Mouse (Mus musculus) megakaryocyte progenitor cell, adult 5-6 weeks (primary cell): ENCODE data around the gene Phc1. TPM values are rescaled to one million over a fixed set of nuclear protein-coding genes. Genes with fewer than 3 reads are reported as not detected.

Source experiments
- ATAC-seq: replicated peaks from 2 replicates; pipeline ENCODE4 v1.8.0; 2016; ENCODE audit warnings: mild to moderate bottlenecking, moderate TSS enrichment, inconsistent platforms; ENCODE audit not compliant: poor library complexity
- total RNA-seq, 2 experiments: library from RNA; stranded (forward) in 1 of 2; stranded (reverse) in 1 of 2; fragments of 157-497, 149-512 nt in 1 of 2; fragments of 200-1000 nt in 1 of 2; gene quantifications; 2 replicates each; pipeline versions ENCODE4 v1.2.3 to v1.2.4; 2015 to 2017

Phc1 gene
- total RNA-seq, 2 experiments from 2014 or later, result 9.4 to 9.6 TPM

DNA sequence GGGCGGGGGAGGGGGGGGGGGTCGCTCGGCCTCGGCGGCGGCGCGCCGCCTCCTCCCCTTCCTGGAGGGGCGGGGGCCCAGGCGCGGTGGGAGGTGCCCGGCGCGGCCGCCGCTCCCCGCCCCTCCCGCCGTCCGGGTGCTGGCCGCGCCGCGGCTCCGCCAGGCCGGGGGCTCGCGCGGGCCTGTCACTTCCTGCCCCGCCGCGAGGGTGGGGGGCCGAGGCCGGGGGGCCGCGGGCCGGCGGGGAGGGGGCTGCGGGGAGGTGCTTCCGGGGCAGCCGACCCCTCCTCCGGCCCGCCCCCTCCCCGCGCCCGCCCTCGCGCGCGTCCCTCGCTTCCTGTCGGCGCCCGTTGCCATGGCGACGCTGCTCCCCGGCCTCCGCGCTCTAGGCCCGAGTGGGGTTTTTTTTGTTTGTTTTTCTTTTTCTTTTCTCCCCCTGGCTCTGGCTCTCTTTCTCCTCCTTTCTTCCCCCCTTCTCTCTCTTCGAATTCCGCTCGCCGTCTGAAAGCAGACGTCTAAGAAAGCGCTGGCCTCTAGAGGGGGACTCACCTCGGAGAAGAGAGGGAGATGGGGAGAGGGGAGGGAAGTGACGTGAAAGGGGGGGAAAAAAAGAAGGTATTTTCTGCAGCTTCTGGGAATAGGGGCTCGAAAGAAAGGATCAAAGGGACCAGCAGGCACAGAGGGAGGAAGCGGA is 566 bp downstream of the Phc1 start:
- ATAC-seq, result peak; percentile 43

DNA sequence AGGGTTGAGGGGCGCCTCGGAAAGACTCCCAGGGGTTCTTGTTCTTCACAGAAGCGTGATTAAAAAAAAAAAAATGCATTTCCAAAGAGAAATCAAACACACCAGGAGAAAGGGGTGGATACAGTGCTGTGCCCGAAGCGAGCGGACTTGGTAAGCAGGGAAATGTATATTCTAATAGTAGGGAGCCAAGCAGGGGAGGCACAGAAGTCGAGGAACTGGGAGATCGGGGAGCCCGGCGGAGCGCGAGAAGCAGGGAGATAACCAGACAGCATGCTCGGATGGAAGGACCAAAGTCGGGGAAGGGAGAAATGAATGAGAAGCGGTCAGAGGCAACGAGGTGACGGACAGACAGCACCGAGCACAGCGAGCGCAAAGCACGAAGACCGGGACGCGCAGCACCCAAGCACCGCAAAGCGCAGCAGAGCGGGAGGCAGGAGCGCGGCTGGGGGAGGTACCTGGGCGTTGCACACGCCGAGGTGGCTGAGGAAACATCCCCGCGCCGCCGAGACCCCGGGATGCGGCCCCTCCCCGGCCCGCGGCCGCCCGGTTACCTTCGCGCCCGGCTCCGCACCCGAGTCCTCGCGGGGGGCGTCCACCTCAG is 1.2 kb downstream of the Phc1 start:
- ATAC-seq, result peak; percentile 70

DNA sequence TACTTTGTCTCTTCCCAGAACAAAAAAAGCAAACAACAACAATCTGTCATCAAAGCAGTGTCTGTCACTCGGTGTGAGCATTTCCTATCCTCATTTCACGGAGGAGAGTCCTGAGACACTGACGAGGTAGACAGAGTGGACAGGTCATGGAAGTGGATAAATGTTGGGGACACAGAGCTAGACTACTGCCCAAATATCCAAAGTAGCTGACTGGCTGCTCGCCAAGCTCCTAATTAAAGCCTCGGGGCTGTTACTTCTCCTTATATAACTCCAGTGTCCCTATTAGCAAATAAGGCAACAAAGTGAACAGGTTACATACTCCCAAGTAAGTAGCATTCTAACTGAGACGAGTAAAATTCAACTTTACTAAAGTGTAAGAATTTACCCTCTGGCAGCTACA is 2.8 kb downstream of the Phc1 start:
- no peak for ATAC-seq

DNA sequence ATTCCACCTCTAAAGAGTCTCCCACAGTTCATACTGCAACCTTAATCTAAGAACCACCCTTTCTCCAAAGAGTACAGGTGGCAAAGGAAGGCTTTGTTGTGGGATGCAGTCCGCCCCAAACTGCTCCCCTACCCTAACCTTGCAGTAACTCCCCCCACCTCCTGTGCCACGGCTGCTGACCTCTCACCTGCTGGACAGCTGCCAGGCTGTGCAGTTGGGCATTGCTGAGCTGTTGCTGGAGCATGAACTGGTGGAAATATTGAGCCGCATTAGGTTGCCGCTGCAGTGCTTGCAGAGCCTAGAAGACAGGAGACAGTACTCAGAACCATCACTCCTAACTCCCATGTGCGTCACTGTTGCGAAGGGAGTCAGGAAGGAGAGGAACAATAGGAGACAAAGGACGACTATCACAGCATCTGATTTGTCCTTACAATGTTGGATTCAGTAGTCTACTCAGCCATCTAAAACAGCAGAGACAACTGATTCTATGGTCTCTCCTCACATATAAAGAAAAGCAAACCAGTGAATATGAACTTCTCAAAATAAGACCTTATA is 5.5 kb downstream of the Phc1 start:
- no peak for ATAC-seq

DNA sequence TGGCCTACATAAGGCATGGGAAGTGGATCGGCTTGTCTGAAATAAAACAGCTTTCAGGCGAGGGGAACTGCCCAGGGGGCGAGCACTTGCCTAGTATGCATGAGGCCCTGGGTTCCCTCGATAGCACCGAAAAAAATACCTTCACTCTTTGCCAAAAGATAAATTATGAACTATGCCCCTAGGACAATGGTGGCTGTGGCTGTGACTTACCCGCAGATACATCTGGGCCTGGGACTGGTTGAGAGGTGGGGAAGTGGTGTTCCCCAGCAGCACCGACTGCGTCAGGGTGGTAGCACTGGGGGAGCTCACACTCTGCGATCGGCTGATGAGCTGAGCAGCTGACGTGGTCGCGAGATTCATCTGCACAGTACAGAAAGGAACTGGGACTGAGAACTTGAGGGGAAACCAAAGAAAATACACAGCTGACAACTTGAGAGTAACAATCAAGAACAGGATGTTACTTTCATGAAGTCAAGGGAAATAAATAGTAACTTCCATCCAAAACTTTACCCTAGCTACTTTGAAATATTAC is 7.2 kb downstream of the Phc1 start:
- ATAC-seq, result no peak

DNA sequence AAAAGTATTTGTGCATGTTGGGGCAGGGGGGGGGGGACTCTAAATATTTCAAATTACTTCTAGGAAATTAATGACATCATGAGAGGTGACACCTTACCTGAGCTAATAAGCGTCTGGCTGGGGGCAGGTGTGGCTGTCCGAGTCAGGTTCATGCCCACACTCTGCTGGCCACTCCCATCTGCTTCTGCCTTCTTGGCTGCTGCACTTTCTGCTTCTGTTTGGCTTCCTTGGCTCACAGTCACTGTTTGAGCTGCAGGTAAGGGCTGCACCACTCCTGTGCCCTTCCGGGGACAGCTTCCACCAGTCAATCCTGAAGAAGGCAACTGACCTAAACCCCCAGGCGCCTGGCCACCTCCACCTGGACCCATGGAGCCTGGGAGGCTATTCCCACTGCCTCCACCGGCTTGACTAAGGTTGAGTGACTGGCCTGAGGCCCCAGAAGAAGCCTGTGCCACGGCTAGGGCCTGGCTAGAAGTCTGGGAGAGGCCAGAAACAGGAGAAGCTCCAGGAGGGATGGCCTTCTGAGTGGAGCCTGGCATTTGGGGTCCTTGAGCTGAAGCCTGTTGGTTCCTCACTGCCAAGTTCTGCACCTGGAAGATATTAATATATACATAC is 14.9 kb downstream of the Phc1 start:
- no peak for ATAC-seq

DNA sequence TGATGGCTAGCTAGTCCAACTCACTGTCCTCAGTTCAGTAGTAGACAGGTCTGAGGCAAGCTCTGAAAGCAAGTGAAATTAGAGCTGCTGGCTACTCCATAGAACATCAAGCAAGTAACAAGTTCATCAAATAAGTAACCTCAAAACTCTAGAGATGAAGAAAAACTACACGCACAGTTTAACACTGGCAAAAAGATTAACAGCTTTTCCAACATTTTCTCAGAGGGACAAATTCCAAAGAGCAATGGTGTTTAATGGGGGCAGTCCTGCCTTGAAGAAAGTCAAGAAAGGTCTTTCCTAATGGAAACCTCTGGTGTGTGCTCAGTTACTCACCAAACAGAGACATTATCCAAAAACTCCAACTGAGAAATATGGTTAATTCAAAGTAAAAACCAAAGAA is 21.6 kb downstream of the Phc1 start:
- no peak for ATAC-seq

DNA sequence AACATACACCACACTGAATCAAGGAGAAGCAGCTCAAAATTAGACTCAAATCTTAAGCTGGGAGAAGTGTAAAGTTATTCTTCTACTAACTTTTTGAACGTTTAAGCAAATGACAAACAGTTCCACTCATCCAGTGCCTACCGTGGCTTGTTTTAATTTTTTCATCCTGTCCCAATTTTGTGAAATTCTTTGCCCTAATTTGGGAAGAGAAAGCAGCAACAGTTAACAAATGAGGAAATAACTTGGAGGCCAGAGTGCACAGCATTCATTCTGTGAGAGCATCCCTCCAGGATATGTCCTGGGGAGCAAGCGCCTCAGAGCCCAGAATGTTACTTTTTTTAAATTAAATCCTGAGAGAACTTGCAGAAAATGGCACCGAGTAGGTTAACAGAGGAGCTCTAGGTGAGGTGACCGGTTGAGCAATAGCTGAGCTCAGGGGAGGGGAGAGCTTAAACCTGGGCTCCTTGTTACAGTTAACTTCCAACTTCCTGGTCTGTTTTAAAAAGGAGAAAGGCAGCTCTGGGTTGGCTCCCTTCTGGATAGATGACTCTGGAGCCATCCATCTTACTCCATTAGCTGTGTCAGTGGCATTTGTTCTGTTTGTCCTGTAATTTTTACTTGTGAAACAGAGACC is 30.1 kb downstream of the Phc1 start:
- ATAC-seq, result 0 out of 2 replicates have a peak, but pooled peaks have one; percentile 4

DNA sequence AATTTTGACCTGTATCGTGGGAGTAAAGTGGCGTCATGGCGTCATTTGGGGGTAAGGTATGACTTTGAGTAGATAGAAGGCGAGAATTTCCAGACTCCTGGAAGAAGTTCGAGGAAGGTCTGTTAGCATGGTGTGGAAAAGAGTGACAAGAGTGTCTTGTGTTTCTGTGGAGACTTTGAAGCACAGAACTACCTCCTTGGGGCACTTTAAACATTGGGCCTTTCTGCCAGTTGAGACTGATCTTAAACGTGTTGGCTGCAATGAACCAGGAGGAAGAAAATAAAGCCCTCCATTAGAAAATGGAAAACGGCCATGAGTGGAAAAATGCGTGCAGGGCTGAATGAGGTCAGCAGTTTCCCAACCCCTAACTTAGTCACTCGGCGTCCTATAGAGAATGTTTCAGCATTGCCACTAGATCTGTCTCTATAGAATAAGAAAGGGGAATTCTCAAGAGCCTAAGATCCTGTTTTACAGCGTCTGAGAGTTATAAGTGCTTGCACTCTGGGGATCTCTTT is 30.9 kb downstream of the Phc1 start:
- ATAC-seq, result peak; percentile 12

DNA sequence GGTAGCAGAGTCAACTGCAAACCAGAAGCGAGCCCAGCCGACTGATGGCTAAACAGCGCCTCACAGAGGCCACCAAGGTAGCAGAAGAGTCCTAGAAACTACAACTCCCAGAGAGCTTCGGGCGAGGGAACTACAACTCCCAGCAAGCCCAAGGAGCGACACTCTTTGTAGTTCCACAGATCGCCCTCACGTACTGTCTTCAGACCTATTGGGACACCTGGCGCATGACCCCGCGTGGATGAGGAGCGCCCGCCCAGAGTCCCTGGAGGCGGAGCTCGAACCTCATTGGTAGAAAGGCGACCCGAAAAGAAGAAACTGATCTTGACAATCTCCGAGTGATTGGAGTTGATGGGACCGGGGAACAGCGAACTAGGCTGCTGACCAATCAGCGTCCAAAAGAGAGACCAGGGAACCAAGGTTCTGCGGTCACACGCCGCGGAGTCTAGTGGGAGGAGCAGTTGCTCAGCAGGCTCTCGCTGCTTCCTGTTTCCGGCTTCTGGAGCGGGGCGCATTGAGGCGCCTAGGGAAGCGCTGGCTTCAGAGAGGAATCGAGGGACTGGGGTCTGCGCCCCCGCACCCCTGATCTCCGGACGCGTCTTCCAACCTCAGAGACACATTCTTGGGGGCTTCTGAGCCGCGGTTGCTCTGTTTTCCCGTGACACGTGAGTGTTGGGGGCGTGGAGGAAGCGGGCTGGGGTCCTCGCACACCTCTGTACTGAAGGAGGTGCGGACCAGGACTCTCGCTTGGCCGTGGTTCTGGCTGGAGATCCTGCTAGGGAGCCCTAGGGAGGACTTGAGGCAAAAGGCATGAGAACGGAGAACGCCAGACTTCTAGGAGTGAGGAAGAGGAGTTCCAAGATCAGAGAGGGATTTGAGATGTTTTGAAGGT is 31.6 kb downstream of the Phc1 start, which contains the start of gene M6pr:
M6pr (plus strand) TSS at position 216 of the 889 bp plus-strand sequence.
- peak; percentile 76 for ATAC-seq

DNA sequence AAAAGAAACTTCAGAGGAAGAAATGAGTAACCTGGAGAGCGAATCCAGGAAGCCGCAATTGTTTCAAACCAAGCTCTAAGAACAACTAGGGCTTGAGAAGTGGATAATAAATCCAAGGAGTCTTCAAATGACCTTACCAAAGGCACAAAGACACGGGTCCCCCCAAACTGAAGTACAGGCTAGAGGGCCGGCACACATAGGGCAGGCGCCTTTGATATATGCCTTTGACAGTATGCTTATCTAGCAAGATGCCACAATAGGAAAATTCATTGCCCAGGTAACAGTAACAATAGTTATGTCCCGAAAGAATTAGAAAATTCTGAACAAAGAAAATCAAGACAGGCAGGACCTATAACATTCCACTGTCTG is 32.2 kb downstream of the Phc1 start:
- ATAC-seq, result no peak

DNA sequence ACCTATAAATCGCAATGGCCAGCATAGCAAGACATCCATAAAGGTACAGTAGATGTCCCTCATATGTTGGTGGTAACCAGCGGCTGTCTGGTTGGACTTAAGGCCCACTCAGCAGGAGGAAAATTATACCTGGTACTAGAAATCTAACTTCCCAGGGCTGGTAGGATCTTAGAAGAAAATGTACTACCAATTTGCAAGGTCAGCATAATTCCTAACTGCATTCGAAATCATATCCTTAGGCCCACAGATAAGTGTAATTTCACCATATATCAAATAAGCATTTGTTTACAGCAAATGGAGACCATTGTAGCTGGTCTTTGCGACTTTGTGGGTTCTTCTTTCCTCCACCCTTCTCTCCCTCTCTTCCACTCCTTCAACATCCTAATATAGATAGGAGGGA is 33.7 kb downstream of the Phc1 start:
- no peak for ATAC-seq

DNA sequence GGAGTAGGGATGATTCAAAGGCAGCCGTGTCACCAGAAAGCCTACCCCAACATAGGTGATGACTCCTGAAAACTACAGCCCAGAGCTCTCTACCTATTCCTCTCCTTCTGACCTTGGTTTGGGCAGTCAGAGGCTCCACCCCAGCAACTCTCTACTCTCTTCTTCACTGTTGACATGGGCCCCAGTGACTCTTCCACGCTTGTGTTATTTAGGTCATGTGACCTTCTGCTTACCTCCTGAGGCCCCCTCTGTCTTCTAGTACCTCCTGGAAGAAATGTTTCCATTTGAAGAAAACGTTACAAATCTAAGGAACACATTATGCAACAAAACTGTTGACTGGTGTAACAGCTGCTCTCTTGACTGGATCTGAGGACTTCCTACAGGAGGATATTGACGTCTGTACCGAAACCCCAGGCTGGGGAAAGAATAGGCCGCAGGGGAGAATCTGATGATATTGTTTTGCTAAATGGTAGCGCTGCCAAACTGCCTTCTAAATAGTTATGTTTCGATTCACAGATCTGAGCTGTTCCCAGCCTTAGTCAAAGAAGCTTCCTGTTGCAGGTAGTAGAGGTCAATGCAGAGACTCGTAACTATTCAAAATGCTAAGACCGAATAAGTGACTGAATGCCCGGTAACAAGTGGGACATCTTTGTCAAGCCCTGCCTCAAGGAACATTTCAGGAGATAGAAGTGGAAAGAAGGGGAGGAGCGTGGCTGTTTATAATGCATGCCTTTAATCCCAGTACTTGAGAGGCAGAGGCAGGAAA is 35.4 kb downstream of the Phc1 start:
- no peak for ATAC-seq

DNA sequence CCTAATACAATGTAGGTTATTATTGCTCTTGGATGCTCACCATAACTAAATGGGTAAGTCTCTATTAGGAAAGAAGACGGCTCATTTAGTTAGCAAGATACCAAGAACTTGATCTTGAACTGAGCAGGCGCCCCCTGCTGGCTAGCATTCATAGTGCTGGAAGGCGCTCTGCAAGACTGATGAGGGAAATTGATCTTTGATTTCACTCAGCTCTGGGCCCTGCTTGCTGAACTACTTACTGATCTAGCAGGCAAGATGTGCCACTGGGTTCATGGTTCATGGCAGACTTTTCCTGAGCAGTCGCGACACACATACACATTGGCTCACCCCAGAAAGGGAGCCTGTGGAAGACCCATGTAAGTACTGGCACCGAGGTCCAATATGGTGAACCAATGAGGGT is 36.0 kb downstream of the Phc1 start:
- peak; percentile 28 for ATAC-seq

DNA sequence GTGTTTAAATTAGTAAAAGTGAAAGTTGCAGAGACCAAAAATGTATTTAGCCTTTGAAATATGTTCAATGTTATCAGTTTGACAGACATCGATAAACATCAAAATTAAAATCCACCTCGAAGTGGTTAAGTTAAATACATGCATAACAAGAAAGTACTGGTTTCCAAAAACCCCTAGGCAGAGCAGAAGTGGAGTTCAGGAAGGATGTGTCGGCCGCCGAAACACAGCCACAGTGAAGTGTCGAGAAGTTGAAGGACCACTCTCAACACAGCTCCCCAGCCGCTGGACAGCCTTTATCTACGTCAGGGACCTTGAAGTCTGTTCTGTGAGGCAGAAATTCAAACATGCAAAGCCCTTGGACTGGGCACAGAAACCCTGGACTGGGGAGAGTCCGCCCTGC is 36.8 kb downstream of the Phc1 start:
- no peak for ATAC-seq

DNA sequence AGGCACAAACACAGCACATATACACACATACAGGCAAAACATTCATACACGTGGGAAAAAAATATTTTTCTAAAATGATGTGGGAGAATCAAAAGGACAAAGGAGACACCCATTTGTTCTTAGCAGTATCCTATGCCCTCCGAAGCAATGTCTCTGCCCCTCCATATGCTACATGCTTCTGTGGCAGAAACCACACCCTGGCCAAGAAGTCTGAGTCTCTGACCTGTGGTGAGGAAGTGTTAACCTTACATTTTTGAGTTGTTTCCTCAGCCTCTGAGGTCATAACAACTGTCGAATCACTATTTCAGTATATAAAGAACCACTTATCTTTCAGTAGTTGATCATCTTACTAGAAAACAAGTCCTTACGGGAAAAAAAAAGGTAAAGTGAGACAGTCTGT is 37.7 kb downstream of the Phc1 start:
- 0 out of 2 replicates have a peak, but pooled peaks have one; percentile 15 for ATAC-seq

DNA sequence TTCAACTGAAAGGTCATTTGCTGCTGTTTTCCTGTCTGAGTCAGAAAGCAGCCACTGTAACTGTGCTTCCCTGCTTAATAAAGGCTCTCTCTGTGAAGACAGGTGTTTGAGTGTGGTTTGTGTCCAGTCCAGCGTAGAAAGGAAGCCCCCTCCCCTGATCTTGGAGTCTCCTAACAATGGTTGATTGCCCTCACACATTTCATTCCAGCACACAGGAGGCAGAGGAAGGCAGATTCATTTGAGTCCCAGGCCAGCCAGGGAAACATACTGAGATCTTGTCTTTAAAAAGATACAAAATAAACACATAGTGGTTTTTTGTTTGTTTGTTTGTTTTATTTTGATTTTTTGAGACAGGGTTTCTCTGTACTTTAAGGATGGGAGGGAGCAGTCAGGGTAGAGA is 38.2 kb downstream of the Phc1 start:
- ATAC-seq, result no peak

DNA sequence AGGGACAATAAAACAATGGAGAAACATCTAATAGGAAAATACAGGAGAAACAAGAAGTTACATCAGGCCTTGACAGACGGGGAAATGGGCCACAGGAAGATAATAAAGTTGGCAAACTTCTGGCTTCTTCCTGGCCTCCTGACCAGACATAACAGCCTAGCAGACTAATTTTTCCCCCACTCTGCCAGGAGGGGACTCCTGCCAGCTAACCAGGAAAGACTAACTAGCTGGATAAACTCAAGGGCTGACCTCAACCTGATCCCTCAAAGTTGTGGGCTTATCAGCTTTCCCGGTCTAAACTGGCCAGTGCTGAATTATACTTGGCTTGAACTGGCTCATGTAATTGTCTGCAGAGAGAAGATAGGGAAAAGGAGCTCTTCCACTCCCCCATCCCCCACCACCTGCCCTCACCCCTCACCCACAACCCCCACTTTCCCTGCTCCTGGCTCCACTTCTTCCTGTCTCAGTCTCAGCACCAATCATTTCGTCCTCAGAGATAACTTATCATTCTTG is 40.7 kb downstream of the Phc1 start:
- peak; percentile 10 for ATAC-seq

DNA sequence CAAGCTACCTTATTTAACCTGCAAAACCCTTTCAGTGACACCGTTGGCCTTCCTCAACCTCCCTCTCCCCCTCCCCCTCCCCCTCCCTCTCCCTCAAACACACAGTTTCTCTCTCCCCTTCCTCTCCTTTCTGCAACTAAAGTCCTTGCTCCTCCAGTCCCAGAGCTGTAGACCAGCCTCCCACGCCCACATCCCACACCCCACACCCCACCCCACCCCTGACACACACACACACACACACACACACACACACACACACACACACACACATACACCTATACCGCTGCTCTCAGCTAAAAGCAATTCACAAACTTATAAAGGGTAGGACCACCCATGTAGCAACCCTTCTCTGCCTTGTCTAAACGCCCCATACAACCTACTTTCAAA is 42.1 kb downstream of the Phc1 start:
- ATAC-seq, result no peak
